Mouse (Mus musculus) lung, postnatal 4 days (tissue): ENCODE data around the gene Cpped1.

Experiments
- DNase-seq, 2 experiments: peaks; one replicate each; pipeline ENCODE4 v3.0.0; 2021

Cpped1 gene

DNA sequence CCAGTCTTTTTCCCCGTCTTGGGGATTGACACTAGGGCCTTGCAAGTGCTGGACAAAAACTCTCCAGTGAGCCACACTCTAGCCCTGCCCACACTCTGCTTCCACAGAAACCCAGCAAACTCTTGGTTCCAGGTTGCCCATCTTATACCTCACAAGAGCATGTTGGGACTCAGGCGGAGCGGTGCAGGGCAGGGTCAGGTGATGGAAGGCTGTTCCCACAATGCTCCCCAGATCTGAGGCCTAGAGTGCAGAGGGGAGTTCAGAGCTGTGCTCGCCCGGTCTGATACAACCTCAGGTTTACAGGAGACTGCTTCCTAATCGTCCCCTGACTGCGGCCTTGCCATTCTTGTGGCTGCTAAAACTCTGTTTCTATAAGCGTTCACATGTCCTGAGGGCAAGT lies 151.8 kb downstream of the Cpped1 start:
- no peak for DNase-seq

GRCm38 (mm10) chr16:11756598-11757245 lies 152.5 kb downstream of the Cpped1 start:
- DNase-seq, result no peak

DNA sequence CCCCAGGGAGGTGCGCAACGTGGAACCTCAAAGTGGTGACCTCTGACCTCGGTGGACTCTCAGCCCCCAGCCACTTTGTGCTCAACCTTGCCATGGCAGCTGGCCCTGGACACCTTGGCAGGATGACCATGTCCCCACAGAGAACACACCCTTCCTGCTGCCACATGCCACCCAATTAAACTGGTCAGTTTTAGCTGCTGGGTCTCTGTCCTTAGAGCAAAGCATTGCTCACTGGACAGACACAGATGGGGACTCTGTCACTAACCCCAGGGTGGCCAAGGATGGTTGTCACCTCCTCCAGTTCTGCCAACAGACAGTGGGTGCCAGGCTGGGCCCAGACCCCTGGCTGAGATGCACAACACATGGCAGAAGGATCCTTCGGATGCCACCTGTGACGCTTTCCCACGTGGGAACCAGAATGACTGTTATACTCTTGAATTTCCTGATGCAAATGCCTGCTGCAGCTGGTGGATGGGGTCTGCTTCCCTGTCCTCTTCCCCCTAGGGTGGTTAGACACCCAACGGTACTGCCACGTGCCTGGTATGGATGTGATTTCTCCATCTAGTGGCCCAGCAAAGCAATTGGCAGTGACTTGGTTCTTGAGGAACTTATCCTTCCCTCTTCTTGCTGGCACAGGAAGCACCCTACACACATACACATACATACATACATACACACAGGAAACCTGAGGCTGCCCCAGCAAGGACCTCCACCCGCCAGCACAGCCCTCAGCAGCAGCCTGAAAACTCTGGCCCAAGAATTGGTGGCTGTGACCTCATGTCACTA lies 153.8 kb downstream of the Cpped1 start:
- no peak for DNase-seq

- DNase-seq, result no peak
Measured at GRCm38 (mm10) chr16:11754136-11754535, 155.1 kb downstream of the Cpped1 start.
